Mouse (Mus musculus) frontal cortex, adult 2 months (tissue): ENCODE measurements around the gene Gm33815. TPM values are rescaled to one million over a fixed set of nuclear protein-coding genes. Genes with fewer than 3 reads are reported as not detected.
"Not testable (repeated sequence)": the region's sequence is repeated elsewhere in the genome, so short reads cannot be mapped to it uniquely, and the experiment has no call there.

Source experiments
- DNase-seq, 2 experiments: peaks; one replicate each; pipeline ENCODE4 v3.0.0; 2022; ENCODE audit warnings: low spot score in 1 of 2; ENCODE audit errors: extremely low spot score in 1 of 2
- polyA plus RNA-seq: library from polyadenylated mRNA; depleted of rRNA; stranded (reverse); fragments of >200 nt; gene quantifications from 2 replicates; pipeline ENCODE4 v1.2.3, GENCODE M21; 2012; rRNA removed

Gm33815 gene
- polyA plus RNA-seq: not detected in 2 replicates

DNA sequence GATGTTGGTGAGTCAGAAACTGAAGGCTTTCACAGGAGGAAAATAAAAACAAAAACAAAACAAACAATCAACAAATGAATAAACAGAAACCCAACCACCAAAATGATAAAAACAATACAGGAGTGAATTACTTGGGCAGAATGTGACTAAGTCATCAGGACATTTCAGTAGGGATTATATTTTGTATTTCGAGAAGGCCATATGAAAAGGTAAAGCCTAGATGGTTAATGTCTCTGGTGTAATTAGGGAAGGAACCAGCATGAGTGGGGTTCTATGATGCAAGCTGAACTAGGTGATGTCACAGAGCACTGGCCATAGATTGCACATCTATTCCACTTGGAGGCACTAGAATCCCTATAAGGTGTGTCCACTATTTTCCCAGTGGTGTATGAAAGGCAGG, at the start of gene Gm33815:
Gene Gm33815 (plus strand): TSS at position 301 of the 400 bp plus-strand sequence.
- DNase-seq: not testable (repeated sequence)
